Mouse (Mus musculus): ENCODE measurements around the gene Mtus2. TPM values are rescaled to one million over a fixed set of nuclear protein-coding genes. Genes with fewer than 3 reads are reported as not detected.

Gene Mtus2
- polyA plus RNA-seq, 1 experiment, result not detected

DNA sequence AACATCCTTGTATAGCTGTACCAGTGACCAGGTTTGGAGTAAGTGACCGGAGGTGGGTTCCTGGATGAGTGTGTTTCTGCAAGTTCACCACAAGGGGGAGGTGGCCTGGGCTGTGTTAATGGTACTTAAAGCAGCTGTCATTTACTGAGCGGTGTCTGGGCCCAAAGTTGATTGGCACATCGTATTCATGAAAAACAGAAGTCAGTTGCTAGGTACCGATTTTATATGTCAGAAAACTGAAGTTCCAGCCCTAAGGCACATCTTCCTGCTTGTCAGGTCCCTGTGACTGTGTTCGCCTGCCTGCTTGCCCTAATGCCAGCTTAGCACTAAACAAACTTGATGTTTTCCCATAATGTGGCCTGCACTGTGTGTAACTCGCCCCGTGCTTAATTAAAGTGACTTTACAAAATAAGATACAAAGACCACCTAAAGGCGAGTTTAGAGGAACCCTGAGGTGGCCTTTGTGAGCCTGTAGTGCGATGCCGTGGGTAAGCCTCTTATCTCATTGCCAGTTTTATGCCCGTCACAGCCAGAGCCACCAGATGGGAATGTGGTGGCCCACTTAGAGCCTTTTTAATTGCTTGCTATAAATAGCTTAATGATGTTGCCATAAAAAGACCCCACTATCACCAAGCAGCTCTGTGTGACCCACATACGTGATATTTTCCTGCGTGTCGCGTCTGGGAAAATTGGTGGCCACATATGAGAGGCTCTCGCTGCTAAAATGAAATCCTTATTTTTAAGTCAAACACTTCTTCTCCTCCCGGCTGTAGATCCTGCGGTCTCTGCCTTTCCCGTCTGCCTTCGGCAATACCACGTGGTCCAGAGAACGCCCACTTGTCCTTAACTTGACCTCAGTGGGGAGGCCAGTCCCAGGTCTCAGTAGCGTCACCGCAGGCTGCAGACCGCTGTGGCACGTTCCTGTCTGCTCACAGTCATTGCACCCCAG is 69.6 kb downstream of the Mtus2 start:
- Histone ChIP-seq H3K4me1 (ENCODE audit: control insufficient read depth, insufficient read depth, low read length) (no peaks in the 10 kb centered on the region), H3K27ac (ENCODE audit: control insufficient read depth, insufficient read depth, low read depth, low read length, poor library complexity) (no peak overlapping the region), H3K4me3 (replicated peaks; ENCODE audit: control insufficient read depth, low read depth, low read length) (no peak overlapping the region)
- WGBS, result 62% methylated on average over 26 of the region's 26 CpGs
- TF ChIP-seq CTCF (IDR thresholded peaks at IDR 0.05; ENCODE audit: control insufficient read depth, insufficient read depth, low read length), result no peak
- TF ChIP-seq POLR2A (IDR thresholded peaks at IDR 0.05; ENCODE audit: borderline replicate concordance, control insufficient read depth, low read depth, low read length), result no peak

DNA sequence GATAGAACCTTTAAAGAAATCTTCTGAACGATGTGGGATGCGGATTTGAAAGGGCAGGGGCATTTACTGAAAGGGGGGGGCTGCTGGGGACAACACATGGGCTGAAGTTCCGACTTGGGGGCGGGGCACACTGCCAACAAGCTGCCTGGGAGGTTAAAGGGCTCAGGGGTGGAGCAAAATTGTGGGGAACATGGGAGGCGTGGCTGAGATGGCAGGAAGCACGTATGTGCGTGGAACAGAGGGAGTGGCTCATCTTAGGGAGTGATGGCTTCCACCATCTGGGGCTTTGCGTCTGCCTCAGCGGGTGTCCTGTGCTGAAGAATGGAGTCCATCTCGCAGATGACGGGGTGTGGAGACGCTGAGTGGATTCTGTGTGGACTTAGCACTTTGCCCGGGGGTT is 70.9 kb downstream of the Mtus2 start:
- H3K27ac ChIP-seq (ENCODE audit: control insufficient read depth, insufficient read depth, low read depth, low read length, poor library complexity), result no peak overlapping the region

GRCm38 (mm10) chr5:148041661-148042060 is 84.5 kb downstream of the Mtus2 start:
- TF ChIP-seq CTCF (IDR thresholded peaks at IDR 0.05; ENCODE audit: control insufficient read depth, insufficient read depth, low read length), result no peak
- no peak for TF ChIP-seq POLR2A (IDR thresholded peaks at IDR 0.05; ENCODE audit: borderline replicate concordance, control insufficient read depth, low read depth, low read length)
- H3K4me1 ChIP-seq (ENCODE audit: control insufficient read depth, insufficient read depth, low read length), result no peaks in the 10 kb centered on the region
- WGBS, result 87% methylated on average over 7 of the region's 7 CpGs
- no peak overlapping the region for H3K4me3 ChIP-seq (replicated peaks; ENCODE audit: control insufficient read depth, low read depth, low read length)
- no peak overlapping the region for H3K27ac ChIP-seq (ENCODE audit: control insufficient read depth, insufficient read depth, low read depth, low read length, poor library complexity)

More for the DNA sequence above, 70.9 kb downstream of the Mtus2 start:
- H3K4me3 ChIP-seq (replicated peaks; ENCODE audit: control insufficient read depth, low read depth, low read length), result no peak overlapping the region
- TF ChIP-seq POLR2A (IDR thresholded peaks at IDR 0.05; ENCODE audit: borderline replicate concordance, control insufficient read depth, low read depth, low read length) (no peak), CTCF (IDR thresholded peaks at IDR 0.05; ENCODE audit: control insufficient read depth, insufficient read depth, low read length) (no peak)
- 71% methylated on average over 13 of the region's 13 CpGs for WGBS
- H3K4me1 ChIP-seq (ENCODE audit: control insufficient read depth, insufficient read depth, low read length), result no peaks in the 10 kb centered on the region

GRCm38 (mm10) chr5:148048200-148048599 is 91.1 kb downstream of the Mtus2 start:
- WGBS, result 71% methylated on average over 11 of the region's 11 CpGs
- Histone ChIP-seq H3K27ac (ENCODE audit: control insufficient read depth, insufficient read depth, low read depth, low read length, poor library complexity) (no peak overlapping the region), H3K4me1 (ENCODE audit: control insufficient read depth, insufficient read depth, low read length) (no peaks in the 10 kb centered on the region), H3K4me3 (replicated peaks; ENCODE audit: control insufficient read depth, low read depth, low read length) (no peak overlapping the region)
- TF ChIP-seq CTCF (IDR thresholded peaks at IDR 0.05; ENCODE audit: control insufficient read depth, insufficient read depth, low read length), result no peak
- TF ChIP-seq POLR2A (IDR thresholded peaks at IDR 0.05; ENCODE audit: borderline replicate concordance, control insufficient read depth, low read depth, low read length), result no peak

DNA sequence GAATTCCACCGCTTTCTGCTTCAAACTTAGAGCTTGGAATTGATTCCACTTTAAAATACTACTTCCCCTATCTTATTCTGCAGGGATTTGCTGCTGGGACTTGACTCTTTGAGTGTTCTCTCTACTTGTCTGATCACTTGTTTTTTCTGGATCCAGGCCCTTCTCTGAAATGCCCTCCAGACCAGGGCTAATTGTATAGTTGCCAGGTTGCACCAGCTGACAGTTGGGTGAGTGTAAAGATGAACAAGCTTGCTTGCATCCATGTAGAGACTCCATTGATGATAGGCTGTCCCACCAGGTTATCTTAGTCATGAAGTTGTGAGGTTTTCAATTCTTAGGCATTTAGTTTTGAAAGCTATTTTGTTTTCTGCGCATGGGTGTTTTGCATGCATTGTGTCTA is 92.2 kb downstream of the Mtus2 start:
- H3K27ac ChIP-seq (ENCODE audit: control insufficient read depth, insufficient read depth, low read depth, low read length, poor library complexity), result no peak overlapping the region
- no peak for TF ChIP-seq CTCF (IDR thresholded peaks at IDR 0.05; ENCODE audit: control insufficient read depth, insufficient read depth, low read length)
- no peak for TF ChIP-seq POLR2A (IDR thresholded peaks at IDR 0.05; ENCODE audit: borderline replicate concordance, control insufficient read depth, low read depth, low read length)
- WGBS, result 77% methylated on average over 2 of the region's 2 CpGs
- no peaks in the 10 kb centered on the region for H3K4me1 ChIP-seq (ENCODE audit: control insufficient read depth, insufficient read depth, low read length)
- no peak overlapping the region for H3K4me3 ChIP-seq (replicated peaks; ENCODE audit: control insufficient read depth, low read depth, low read length)

GRCm38 (mm10) chr5:148052846-148053608 is 95.9 kb downstream of the Mtus2 start:
- Histone ChIP-seq H3K27ac (ENCODE audit: control insufficient read depth, insufficient read depth, low read depth, low read length, poor library complexity) (no peak overlapping the region), H3K4me1 (ENCODE audit: control insufficient read depth, insufficient read depth, low read length) (no peaks in the 10 kb centered on the region), H3K4me3 (replicated peaks; ENCODE audit: control insufficient read depth, low read depth, low read length) (no peak overlapping the region)
- TF ChIP-seq POLR2A (IDR thresholded peaks at IDR 0.05; ENCODE audit: borderline replicate concordance, control insufficient read depth, low read depth, low read length) (no peak), CTCF (IDR thresholded peaks at IDR 0.05; ENCODE audit: control insufficient read depth, insufficient read depth, low read length) (no peak)
- WGBS, result 73% methylated on average over 13 of the region's 13 CpGs

DNA sequence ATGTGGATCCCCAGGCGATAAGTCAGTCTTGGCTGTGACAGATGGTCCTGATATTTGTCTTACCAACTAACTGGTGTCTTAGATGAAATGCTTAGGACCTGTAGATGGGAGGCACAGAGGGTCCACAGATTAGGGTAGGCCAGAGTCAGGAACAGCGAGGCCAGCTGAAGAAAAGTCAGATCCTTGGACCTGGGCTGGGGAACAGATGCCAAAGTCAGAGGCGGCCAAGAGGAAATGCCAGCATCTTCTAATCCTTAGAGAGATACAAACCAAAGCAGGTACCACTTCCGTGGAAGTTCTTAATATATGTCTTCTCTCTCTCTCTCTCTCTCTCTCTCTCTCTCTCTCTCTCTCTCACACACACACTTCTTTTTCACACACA is 96.5 kb downstream of the Mtus2 start:
- TF ChIP-seq POLR2A (IDR thresholded peaks at IDR 0.05; ENCODE audit: borderline replicate concordance, control insufficient read depth, low read depth, low read length) (no peak), CTCF (IDR thresholded peaks at IDR 0.05; ENCODE audit: control insufficient read depth, insufficient read depth, low read length) (no peak)
- 69% methylated on average over 4 of the region's 4 CpGs for WGBS
- Histone ChIP-seq H3K27ac (ENCODE audit: control insufficient read depth, insufficient read depth, low read depth, low read length, poor library complexity) (no peak overlapping the region), H3K4me1 (ENCODE audit: control insufficient read depth, insufficient read depth, low read length) (no peaks in the 10 kb centered on the region), H3K4me3 (replicated peaks; ENCODE audit: control insufficient read depth, low read depth, low read length) (no peak overlapping the region)

DNA sequence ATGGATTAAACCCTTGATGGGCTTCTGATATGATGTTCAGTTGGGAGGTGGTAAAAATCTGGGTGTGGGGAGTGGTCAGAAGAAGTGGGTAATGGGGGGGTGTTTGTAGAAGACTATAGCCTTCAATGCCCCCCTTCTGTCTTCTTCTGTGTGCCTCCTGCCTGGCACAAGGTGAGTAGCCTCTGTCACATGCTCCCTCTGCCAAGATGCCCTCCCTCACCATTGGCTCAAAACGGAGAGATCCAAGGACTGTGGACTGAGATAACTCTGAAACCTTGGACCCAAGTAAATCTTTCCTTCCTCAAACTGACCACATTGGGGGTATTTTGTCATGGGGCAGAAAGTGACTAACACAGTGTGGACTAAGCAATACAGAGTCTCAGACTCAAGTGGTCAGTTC is 99.7 kb downstream of the Mtus2 start:
- no peak for TF ChIP-seq POLR2A (IDR thresholded peaks at IDR 0.05; ENCODE audit: borderline replicate concordance, control insufficient read depth, low read depth, low read length)
- TF ChIP-seq CTCF (IDR thresholded peaks at IDR 0.05; ENCODE audit: control insufficient read depth, insufficient read depth, low read length), result no peak
- Histone ChIP-seq H3K4me3 (replicated peaks; ENCODE audit: control insufficient read depth, low read depth, low read length) (no peak overlapping the region), H3K27ac (ENCODE audit: control insufficient read depth, insufficient read depth, low read depth, low read length, poor library complexity) (no peak overlapping the region), H3K4me1 (ENCODE audit: control insufficient read depth, insufficient read depth, low read length) (no peaks in the 10 kb centered on the region)
- 70% methylated on average over 1 of the region's 1 CpGs for WGBS
